Mouse (Mus musculus) gastrocnemius, postnatal 36 days (tissue): ENCODE measurements around the gene Kank4. TPM values are rescaled to one million over a fixed set of nuclear protein-coding genes. Genes with fewer than 3 reads are reported as not detected.
"Not testable (repeated sequence)": the region's sequence is repeated elsewhere in the genome, so short reads cannot be mapped to it uniquely, and the experiment has no call there.

ENCODE experiments used
- DNase-seq, 2 experiments: peaks; one replicate each; pipeline ENCODE4 v3.0.0; 2022
- intact Hi-C: fragments of 180-260 bp; cut with DNase I; formaldehyde crosslinking; loops from one replicate; pipeline ENCODE4 v1.15.1; 2025
- total RNA-seq, 2 experiments: library from RNA; stranded (reverse); gene quantifications; 2 replicates each; pipeline ENCODE4 v1.2.3; 2021

Kank4 gene
- total RNA-seq, 2 experiments from 2014 or later, result 0.87 to 1.4 TPM

DNA sequence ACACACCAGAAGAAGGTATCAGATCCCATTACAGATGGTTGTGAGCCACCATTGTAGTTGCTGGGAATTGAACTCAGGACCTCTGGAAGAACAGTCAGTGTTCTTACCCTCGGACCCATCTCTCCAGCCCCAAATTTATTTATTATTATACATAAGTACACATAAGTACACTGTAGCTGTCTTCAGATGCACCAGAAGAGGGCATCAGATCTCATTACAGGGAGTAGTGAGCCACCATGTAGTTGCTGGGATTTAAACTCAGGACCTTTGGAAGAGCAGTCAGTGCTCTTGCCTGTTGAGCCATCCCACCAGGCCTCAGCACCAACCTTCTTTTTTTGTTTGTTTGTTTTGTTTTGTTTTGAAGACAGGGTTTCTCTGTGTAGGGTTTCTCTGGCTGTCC lies 92.7 kb downstream of the Kank4 start:
- DNase-seq, intact Hi-C loops: not testable (repeated sequence)

GRCm38 (mm10) chr4:98722454-98722853 lies 94.9 kb downstream of the Kank4 start:
- peak in 1 of 2 experiments; percentile 21 for DNase-seq
- intact Hi-C loops, result no loop called here

- DNase-seq, result no peak
- intact Hi-C loops, result no loop called here
Observed at GRCm38 (mm10) chr4:98718547-98718917, 98.8 kb downstream of the Kank4 start.

DNA sequence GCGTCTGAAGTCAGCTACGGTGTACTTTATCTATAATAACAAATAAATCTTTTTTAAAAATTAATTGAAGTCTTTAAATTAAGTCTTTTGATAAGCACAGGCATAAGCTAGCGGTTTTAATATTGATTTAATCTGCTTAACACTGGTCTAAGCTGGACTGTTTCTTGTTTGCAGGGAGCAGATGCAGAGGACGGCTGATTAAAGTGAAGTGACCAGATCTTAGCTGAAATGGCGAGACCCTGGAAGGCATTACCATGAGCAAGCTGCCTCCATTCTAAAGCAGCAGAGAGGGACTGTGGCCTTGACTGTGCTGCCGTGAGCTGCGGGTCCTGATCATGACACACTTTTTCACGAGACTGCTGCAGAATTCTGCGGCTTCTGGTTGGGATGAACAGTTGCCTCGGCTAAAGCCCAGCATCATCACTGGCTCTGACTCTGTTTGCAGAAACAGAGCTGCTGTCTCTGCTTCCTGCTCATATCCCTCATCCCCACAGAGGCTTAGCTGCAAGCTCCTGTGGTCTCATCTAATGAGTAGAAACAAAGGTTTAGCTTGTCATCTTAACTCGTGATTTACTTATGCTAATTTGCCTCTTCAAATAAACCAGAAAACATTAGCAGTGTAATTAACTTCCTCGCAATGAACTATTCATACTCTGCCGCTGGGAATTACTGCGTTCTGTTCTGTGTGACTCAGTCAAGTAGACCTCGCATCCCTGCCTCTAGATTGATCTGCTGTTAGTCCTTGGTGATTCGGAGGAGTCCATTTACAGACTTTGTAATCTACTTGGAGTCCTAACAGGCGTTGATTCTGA lies 99.4 kb downstream of the Kank4 start:
- intact Hi-C loops, result no loop called here
- DNase-seq, result no peak

DNA sequence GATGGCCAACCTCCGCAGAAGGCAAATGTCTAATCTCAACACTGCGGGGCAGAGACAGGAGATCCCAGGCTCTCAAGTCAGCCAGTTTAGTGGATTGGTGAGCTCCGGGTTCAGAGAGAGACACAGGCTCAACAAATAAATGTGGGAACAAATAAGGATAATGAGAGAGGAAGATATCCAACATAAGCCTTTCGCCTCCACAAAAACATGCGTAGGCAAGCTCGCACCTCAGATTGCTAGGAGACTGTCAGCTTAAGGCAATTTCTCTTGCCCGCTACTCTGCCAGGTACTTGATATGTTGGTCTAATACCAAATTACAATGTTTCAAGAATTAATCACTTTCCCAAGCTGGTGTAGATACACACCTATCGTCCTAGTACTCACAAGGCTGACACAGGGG lies 106.4 kb downstream of the Kank4 start:
- DNase-seq, result no peak

More for the DNA sequence above, 106.4 kb downstream of the Kank4 start:
- intact Hi-C loops, result no loop called here

Other genes with a start within 250 kb of the Kank4 start
- gene L1td1, start 90.8 kb downstream of the Kank4 start, total RNA-seq, result not detected
- gene I0C0044D17Rik, start 6.3 kb upstream of the Kank4 start, total RNA-seq, result not detected
- gene Usp1, start 106.3 kb upstream of the Kank4 start, total RNA-seq, result 1 to 10 TPM; 8.2 to 9.1 TPM
- not detected for gene Angptl3, start 213.4 kb upstream of the Kank4 start, total RNA-seq